Mouse (Mus musculus): ENCODE results near the gene Rtf2.

- TF ChIP-seq GATA1 (IDR thresholded peaks at IDR 0.05; ENCODE audit: low read length) (no peak), TAL1 (IDR thresholded peaks at IDR 0.05; ENCODE audit: low read length) (no peak)
Measured at GRCm38 (mm10) chr2:172416876-172417275, 23.5 kb upstream of the Rtf2 start.
